Mouse (Mus musculus): ENCODE measurements at regions not wholly inside any gene's neighbourhood (a gene's known extent, or its start where the extent isn't known, plus 50 kb on each side); places are given as distances from the start of the nearest gene placed in this dataset.

DNA sequence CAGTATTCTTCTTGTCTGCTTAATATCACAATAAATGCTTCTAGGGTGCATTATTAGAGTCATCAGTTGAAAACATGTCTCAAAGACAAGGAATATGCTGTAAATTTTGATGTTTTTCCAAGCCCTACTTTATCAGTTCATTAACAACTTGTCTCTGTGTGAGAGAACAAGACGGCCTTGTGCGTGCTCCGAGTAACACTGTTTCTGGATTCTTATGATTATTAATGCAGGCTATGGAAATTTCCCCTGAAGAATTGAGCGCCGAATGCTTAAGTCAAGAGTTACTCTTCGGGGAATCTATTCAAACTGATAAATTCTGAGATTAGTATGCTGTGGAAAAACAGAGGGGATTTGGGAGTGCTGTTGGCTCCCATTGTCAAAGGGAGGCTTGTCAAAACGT, 72.2 kb upstream of the B3gat2 start:
- no peak overlapping the region for H3K4me3 ChIP-seq (ENCODE audit: low read depth, low read length)
- no peaks in the 10 kb centered on the region for H3K9me3 ChIP-seq (replicated peaks; ENCODE audit: control insufficient read depth, low read length)
- 77% methylated on average over 7 of the region's 7 CpGs for WGBS (ENCODE audit: insufficient replicate concordance)
- H3K9ac ChIP-seq (ENCODE audit: low read depth, low read length) = no peak overlapping the region
- no peaks in the 10 kb centered on the region for H3K36me3 ChIP-seq (ENCODE audit: control insufficient read depth, insufficient read depth, low read length)
- H3K4me2 ChIP-seq = no peak overlapping the region
- H3K27me3 ChIP-seq (ENCODE audit: control insufficient read depth, insufficient read depth, low read length) = no peaks in the 10 kb centered on the region
- no peak overlapping the region for H3K27ac ChIP-seq (ENCODE audit: low read depth, low read length)
- H3K4me1 ChIP-seq (ENCODE audit: control insufficient read depth, insufficient read depth, low read length) = no peaks in the 10 kb centered on the region
- ATAC-seq (replicated peaks; ENCODE audit: insufficient number of reproducible peaks, low FRiP score, low TSS enrichment) = no peak

DNA sequence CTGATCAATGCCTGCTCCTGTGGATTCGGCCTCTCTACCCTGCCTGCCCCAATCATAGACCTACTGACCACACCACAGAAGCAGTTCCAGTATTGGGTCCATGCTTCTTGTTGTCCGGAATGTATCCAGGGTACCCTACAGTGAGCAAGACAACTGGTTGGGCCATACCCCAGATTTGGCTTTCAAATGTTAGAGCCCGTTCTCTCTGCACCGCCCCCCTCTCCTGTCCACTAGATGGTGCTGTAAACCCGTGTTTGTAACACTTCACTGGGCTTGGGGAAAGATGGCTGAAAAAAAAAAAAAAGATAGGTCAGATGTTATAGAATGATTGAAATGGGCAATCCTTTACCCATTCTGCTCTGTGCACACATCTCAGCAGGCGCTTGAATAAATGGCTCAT, 56.1 kb upstream of the B3gat2 start:
- Histone ChIP-seq H3K36me3 (ENCODE audit: control insufficient read depth, insufficient read depth, low read length) (no peaks in the 10 kb centered on the region), H3K9me3 (replicated peaks; ENCODE audit: control insufficient read depth, low read length) (no peaks in the 10 kb centered on the region), H3K27ac (ENCODE audit: low read depth, low read length) (no peak overlapping the region), H3K4me2 (no peak overlapping the region), H3K9ac (ENCODE audit: low read depth, low read length) (no peak overlapping the region), H3K27me3 (ENCODE audit: control insufficient read depth, insufficient read depth, low read length) (no peaks in the 10 kb centered on the region), H3K4me3 (ENCODE audit: low read depth, low read length) (no peak overlapping the region), H3K4me1 (ENCODE audit: control insufficient read depth, insufficient read depth, low read length) (no peaks in the 10 kb centered on the region)
- 26% methylated on average over 6 of the region's 6 CpGs for WGBS (ENCODE audit: insufficient replicate concordance)
- ATAC-seq (replicated peaks; ENCODE audit: insufficient number of reproducible peaks, low FRiP score, low TSS enrichment) = no peak

DNA sequence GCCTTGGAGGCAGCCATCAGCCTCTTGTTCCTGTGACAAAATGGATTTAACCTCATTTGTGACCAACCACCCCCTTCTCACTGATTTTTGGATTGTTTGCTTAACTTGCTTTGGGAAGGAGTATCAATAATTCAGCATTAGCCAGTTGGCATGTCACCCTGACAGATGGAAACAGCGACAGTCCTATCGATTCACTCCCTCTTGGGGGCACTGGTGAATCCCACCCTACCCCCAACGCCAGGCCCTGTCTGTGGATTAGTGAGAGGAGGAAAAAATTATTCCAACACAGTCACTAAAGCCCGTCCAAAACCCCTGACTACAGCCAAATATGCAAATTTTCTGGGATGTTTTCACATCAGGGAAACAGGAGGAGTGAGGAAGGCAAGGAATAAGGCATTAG, 55.1 kb upstream of the B3gat2 start:
- H3K27me3 ChIP-seq (ENCODE audit: control insufficient read depth, insufficient read depth, low read length) = no peaks in the 10 kb centered on the region
- no peak overlapping the region for H3K9ac ChIP-seq (ENCODE audit: low read depth, low read length)
- H3K4me2 ChIP-seq = no peak overlapping the region
- no peaks in the 10 kb centered on the region for H3K4me1 ChIP-seq (ENCODE audit: control insufficient read depth, insufficient read depth, low read length)
- no peak overlapping the region for H3K4me3 ChIP-seq (ENCODE audit: low read depth, low read length)
- no peak for ATAC-seq (replicated peaks; ENCODE audit: insufficient number of reproducible peaks, low FRiP score, low TSS enrichment)
- 42% methylated on average over 4 of the region's 4 CpGs for whole genome bisulfite sequencing (ENCODE audit: insufficient replicate concordance)
- H3K36me3 ChIP-seq (ENCODE audit: control insufficient read depth, insufficient read depth, low read length) = no peaks in the 10 kb centered on the region
- H3K27ac ChIP-seq (ENCODE audit: low read depth, low read length) = no peak overlapping the region
- no peaks in the 10 kb centered on the region for H3K9me3 ChIP-seq (replicated peaks; ENCODE audit: control insufficient read depth, low read length)
